Mouse (Mus musculus) right cerebral cortex, postnatal 36 days (tissue): ENCODE data around the gene Pdxp.
A peak's percentile ranks its signal among the peaks of the same experiment; 100 is the strongest.

Source experiments
- DNase-seq, 2 experiments: peaks; one replicate each; pipeline ENCODE4 v3.0.0; 2022; ENCODE audit warnings: low spot score in 2 of 2, mixed read lengths in 1 of 2

Gene Pdxp

GRCm38 (mm10) chr15:78899740-78900584 lies 13.8 kb upstream of the Pdxp start, which contains the start of gene Sh3bp1:
TSS of gene Sh3bp1 (plus strand) at chr15:78899768.
- DNase-seq: peak in 1 of 2 experiments; percentile 30

GRCm38 (mm10) chr15:78900585-78901421 lies 12.9 kb upstream of the Pdxp start:
- no peak for DNase-seq

- no peak for DNase-seq
Measured at GRCm38 (mm10) chr15:78901422-78901789, 12.3 kb upstream of the Pdxp start.

- peak in 1 of 2 experiments; percentile 57 for DNase-seq
Measured at GRCm38 (mm10) chr15:78903243-78903642, 10.5 kb upstream of the Pdxp start.

- DNase-seq: no peak
Measured at GRCm38 (mm10) chr15:78908399-78908798, 5.3 kb upstream of the Pdxp start.

- no peak for DNase-seq
Measured at GRCm38 (mm10) chr15:78908982-78909381, 4.7 kb upstream of the Pdxp start.

- DNase-seq: no peak
Measured at GRCm38 (mm10) chr15:78912040-78912439, 1.7 kb upstream of the Pdxp start.

GRCm38 (mm10) chr15:78914091-78914822 lies 538 bp downstream of the Pdxp start:
- peak; percentile 39 to 42 for DNase-seq

GRCm38 (mm10) chr15:78914823-78915659 lies 1.3 kb downstream of the Pdxp start:
- no peak for DNase-seq

GRCm38 (mm10) chr15:78915660-78916017 lies 1.9 kb downstream of the Pdxp start:
- peak; percentile 64 to 78 for DNase-seq

GRCm38 (mm10) chr15:78916052-78916826 lies 2.5 kb downstream of the Pdxp start:
- DNase-seq: peak in 1 of 2 experiments; percentile 45

- DNase-seq: no peak
Measured at GRCm38 (mm10) chr15:78918126-78918525, 4.4 kb downstream of the Pdxp start.

- DNase-seq: no peak
Measured at GRCm38 (mm10) chr15:78919914-78920313, 6.2 kb downstream of the Pdxp start.

GRCm38 (mm10) chr15:78922700-78923099 lies 9.0 kb downstream of the Pdxp start:
- DNase-seq: no peak

- DNase-seq: no peak
Measured at GRCm38 (mm10) chr15:78923585-78923984, 9.9 kb downstream of the Pdxp start.

GRCm38 (mm10) chr15:78925129-78925528 lies 11.4 kb downstream of the Pdxp start:
- DNase-seq: no peak

- DNase-seq: no peak
Measured at GRCm38 (mm10) chr15:78926021-78926919, 12.6 kb downstream of the Pdxp start, which contains the start of gene Lgals1. TSS of gene Lgals1 (plus strand) at chr15:78926725.

GRCm38 (mm10) chr15:78927021-78927787 lies 13.5 kb downstream of the Pdxp start:
- no peak for DNase-seq
